Mouse (Mus musculus) embryonic facial prominence, embryonic 10.5 days (tissue): ENCODE measurements at regions not wholly inside any gene's neighbourhood (a gene's known extent, or its start where the extent isn't known, plus 50 kb on each side); places are given as distances from the start of the nearest gene placed in this dataset.

Experiments used
- DNase-seq: peaks from one replicate; pipeline ENCODE4 v3.0.0-alpha.2; 2017; ENCODE audit warnings: low spot score
- H3K27ac ChIP-seq: fragments of 300-500 bp; sonication (generic); replicated peaks from 2 replicates; pipeline ENCODE4 v1.5.1; 2016; ENCODE audit warnings: mild to moderate bottlenecking
- H3K27me3 ChIP-seq: fragments of 300-500 bp; sonication (generic); replicated peaks from 2 replicates; pipeline ENCODE4 v1.6.1; 2016; ENCODE audit warnings: low read depth, mild to moderate bottlenecking; ENCODE audit not compliant: poor library complexity, severe bottlenecking
- H3K36me3 ChIP-seq: fragments of 300-500 bp; sonication (generic); replicated peaks from 2 replicates; pipeline ENCODE4 v1.6.1; 2016; ENCODE audit warnings: mild to moderate bottlenecking, moderate library complexity
- H3K4me1 ChIP-seq: fragments of 300-500 bp; sonication (generic); 2 replicates; pipeline ENCODE4 v1.6.1; 2016
- H3K4me3 ChIP-seq: fragments of 300-500 bp; sonication (generic); 2 replicates; pipeline ENCODE4 v1.5.1; 2016; ENCODE audit warnings: mild to moderate bottlenecking, moderate library complexity
- H3K9me3 ChIP-seq: fragments of 300-500 bp; sonication (generic); 2 replicates; pipeline ENCODE4 v1.6.1; 2016; ENCODE audit warnings: mild to moderate bottlenecking
- WGBS: fragments of 180-500 bp; shearing (Covaris S2); methylation state at CpG from one replicate; pipeline ENCODE4 v1.1.7; 2016; 5-methylcytosine and 5-hydroxymethylcytosine counted together

DNA sequence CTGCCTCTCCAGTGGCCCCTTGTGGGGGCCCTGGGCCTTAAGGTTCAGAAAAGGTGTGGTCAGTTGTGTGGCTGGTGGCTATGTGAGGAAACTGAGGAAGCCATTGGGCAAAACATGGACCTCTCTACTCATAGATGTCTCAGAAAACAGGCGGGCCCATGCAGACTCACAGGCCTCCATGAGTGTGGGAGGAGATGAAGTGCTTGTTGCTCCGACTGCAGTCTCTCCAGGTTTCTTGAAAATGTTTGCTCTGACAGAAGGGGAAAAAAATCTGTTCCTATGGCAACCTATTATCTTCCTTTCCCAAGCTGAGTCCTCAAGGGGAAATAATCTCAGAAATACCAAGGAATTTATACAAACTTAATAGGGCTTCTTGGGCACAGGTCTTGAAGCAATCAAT is 95.3 kb upstream of the Ywhaq start:
- H3K27me3 ChIP-seq = no peaks in the 10 kb centered on the region
- WGBS = 85% methylated on average over 2 of the region's 2 CpGs
- H3K27ac ChIP-seq = no peak overlapping the region
- no peaks in the 10 kb centered on the region; the same call in 1 of the 2 replicates for H3K4me1 ChIP-seq
- H3K4me3 ChIP-seq = no peak overlapping the region
- H3K9me3 ChIP-seq = peaks cover 12% of the 10 kb centered on the region
- H3K36me3 ChIP-seq = no peaks in the 10 kb centered on the region
- DNase-seq = no peak

DNA sequence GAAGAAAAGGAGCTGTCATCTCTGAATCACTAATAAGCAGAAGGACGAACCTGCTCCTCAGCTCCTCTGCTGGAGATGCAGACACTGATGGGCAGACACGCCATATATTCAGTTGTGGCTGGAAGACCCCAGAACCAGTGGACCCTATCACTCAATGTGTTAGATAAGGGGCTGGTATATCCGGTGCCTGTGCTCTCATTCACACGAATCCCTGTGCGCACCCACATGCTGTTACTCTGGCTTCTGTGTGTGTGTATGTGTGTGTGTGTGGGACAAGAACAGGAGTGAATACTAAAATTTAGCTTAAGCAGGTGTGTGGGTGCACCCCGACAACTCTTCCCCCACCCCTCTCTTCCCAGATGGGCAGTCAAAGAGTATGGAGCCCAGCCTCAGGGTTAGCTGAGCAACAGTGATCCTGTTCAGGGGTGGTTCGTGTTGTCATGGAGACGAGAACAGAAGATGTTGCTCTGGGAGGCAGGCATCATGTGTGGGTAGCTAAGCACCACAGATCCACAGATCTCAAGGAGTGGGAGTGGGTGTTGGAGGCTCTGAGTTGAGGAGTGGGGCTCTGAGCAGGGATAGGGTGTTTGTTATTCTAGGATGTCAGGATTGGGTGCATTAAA is 93.7 kb upstream of the Ywhaq start:
- no peak for DNase-seq
- Histone ChIP-seq H3K9me3 (peaks cover 3% of the 10 kb centered on the region; the same call in 1 of the 2 replicates), H3K4me1 (no peaks in the 10 kb centered on the region; the same call in 1 of the 2 replicates), H3K4me3 (no peak overlapping the region), H3K27me3 (no peaks in the 10 kb centered on the region), H3K27ac (no peak overlapping the region), H3K36me3 (no peaks in the 10 kb centered on the region)
- 81% methylated on average over 8 of the region's 8 CpGs for WGBS

DNA sequence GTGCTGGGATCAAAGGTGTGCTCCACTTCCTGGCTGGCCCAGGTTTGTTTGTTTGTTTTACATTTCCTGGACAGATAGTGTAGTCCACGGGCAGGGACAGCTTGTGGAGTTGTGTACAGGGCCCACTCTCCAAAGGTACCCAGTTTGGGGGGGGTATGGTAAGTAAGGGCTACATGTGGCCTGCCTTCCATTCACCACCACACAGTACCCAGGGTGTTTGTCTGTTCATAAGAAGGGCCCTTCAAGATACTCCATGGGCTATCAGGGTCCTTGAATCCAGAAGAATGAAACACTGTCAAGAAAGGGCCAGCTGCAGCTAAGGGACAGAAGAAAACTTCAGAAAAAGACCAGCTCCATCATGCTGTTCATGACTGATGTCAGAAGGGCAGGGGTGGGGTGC is 89.6 kb upstream of the Ywhaq start:
- Histone ChIP-seq H3K36me3 (no peaks in the 10 kb centered on the region), H3K9me3 (no peaks in the 10 kb centered on the region), H3K27ac (no peak overlapping the region), H3K27me3 (no peaks in the 10 kb centered on the region), H3K4me3 (no peak overlapping the region), H3K4me1 (no peaks in the 10 kb centered on the region; the same call in 1 of the 2 replicates)
- no peak for DNase-seq
- whole genome bisulfite sequencing = 57% methylated on average over 1 of the region's 1 CpGs

DNA sequence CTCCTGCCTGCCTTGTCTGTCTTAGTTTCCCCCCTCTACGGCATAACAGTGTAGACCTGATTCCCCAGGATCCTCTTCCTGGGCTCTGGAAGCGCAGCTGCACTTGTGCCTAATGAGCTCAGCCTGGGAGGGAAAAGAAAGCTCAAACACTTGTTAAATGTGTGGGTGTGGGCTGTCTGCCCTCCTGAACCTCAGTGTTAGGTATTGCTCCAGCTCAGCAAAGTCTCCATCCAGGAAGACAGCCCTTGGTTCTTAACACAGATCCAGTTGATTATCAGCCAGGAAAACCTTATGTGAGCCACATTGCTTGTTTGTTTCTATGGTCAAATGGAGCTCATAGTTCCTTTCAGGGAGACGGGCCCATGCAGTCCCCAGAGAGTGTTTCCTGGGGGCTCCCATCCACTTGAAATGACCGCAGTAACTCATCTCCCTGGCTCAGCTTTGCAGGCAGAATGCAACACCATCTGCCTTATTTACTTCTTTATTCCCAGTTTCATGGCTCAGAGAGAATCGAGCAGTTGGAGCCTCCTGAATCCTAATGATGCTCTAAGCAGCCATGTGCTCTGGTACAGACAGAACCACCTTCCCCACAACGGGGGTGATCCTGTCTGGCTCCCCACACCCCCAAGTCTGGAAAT is 88.4 kb upstream of the Ywhaq start:
- H3K27me3 ChIP-seq = no peaks in the 10 kb centered on the region
- WGBS = 80% methylated on average over 6 of the region's 6 CpGs
- no peaks in the 10 kb centered on the region; the same call in 1 of the 2 replicates for H3K4me1 ChIP-seq
- H3K9me3 ChIP-seq = 0 out of 2 replicates have a peak, but pooled peaks cover 6% of the 10 kb centered on the region
- H3K27ac ChIP-seq = no peak overlapping the region
- DNase-seq = no peak
- H3K36me3 ChIP-seq = no peaks in the 10 kb centered on the region
- H3K4me3 ChIP-seq = no peak overlapping the region

DNA sequence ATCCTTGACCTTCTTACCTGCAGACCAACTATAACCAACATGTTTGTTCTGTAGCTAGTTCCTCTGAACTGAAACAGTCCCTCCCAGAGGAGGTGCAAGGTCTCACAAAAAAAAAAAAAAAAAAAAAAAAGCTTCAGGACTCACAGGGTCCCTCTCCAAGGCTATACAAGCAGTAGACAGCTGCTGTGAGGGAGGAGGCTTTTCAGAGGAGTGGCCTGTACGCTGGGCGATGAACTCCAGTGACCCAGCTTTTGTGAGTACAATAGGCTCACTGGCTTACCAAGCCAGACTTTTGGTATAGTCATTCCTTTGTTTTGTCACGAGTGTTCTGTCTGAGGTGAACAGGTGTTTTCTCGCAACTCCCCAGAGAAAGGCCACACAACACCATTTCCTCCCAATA is 85.8 kb upstream of the Ywhaq start:
- Histone ChIP-seq H3K27ac (no peak overlapping the region), H3K36me3 (no peaks in the 10 kb centered on the region), H3K4me3 (no peak overlapping the region), H3K4me1 (no peaks in the 10 kb centered on the region), H3K9me3 (0 out of 2 replicates have a peak, but pooled peaks cover 6% of the 10 kb centered on the region), H3K27me3 (no peaks in the 10 kb centered on the region)
- WGBS = 75% methylated on average over 4 of the region's 4 CpGs
- DNase-seq = no peak

DNA sequence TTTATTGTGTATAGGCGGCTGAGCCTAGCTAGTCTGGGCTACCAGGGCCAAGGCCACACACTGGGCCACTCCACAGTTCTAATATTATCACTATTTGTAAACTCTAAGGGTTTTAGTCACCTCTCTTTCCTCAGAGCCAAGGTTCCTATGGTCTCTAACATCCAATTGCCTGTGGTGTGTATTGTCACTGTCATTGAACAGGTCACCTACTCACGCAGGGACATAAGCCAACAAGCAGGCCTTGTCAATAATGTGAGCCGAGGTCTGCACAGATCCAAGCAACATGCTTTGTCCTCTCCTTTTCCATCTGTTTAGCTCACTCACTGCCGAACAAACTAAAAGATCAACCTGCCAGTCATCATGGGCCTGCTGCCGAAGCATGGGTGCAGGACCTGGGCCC is 79.5 kb upstream of the Ywhaq start:
- Histone ChIP-seq H3K4me1 (peaks cover 4% of the 10 kb centered on the region), H3K4me3 (no peak overlapping the region), H3K27ac (no peak overlapping the region), H3K36me3 (no peaks in the 10 kb centered on the region), H3K27me3 (no peaks in the 10 kb centered on the region), H3K9me3 (peaks cover 9% of the 10 kb centered on the region; the same call in 1 of the 2 replicates)
- 79% methylated on average over 5 of the region's 5 CpGs for WGBS
- no peak for DNase-seq

DNA sequence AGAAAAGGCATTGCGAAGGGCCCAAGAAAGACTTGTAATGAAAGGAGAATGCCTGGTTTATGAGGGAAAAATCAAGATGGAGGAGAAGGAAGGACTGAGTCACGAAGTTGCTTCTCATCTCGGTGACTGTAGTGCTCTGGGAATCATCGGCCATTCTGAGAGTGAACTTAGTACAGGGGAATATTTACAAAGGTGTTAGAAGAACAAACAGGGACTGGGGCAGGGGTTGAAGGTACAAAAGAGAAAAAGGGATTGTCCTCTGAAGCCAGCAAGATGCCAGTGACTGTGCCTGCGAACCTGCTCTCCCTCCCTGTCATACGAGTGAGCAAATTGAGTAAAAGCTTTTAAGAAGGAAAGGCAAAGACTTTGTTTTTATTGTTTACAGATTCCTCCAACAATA is 78.1 kb upstream of the Ywhaq start:
- Histone ChIP-seq H3K27ac (no peak overlapping the region), H3K9me3 (peaks cover 3% of the 10 kb centered on the region; the same call in 1 of the 2 replicates), H3K36me3 (no peaks in the 10 kb centered on the region), H3K27me3 (no peaks in the 10 kb centered on the region), H3K4me1 (peaks cover 4% of the 10 kb centered on the region), H3K4me3 (no peak overlapping the region)
- WGBS = 90% methylated on average over 6 of the region's 6 CpGs
- DNase-seq = no peak

DNA sequence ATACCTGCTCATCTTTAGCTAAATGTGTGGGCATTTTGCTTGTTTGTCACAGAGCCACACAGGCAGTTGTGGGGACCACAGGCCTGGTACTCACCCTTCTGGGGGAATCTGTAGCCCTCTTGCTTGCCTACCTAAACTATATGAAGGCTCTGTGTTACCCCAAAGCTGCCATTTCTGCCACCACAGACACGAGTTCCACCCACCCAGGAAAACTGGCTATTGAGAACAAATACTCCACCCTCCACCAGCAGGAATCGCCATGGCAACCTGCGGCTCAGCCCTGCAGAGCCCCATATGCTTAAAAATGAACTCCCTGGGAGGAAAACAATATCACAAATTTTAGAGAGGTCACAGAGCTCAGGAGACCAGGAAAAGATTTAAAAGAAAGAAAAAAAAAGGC is 76.0 kb upstream of the Ywhaq start:
- H3K27me3 ChIP-seq = no peaks in the 10 kb centered on the region
- no peak overlapping the region for H3K27ac ChIP-seq
- no peak for DNase-seq
- H3K36me3 ChIP-seq = no peaks in the 10 kb centered on the region
- no peak overlapping the region for H3K4me3 ChIP-seq
- 60% methylated on average over 3 of the region's 3 CpGs for WGBS
- H3K9me3 ChIP-seq = peaks cover 3% of the 10 kb centered on the region; the same call in 1 of the 2 replicates
- peaks cover 5% of the 10 kb centered on the region for H3K4me1 ChIP-seq

DNA sequence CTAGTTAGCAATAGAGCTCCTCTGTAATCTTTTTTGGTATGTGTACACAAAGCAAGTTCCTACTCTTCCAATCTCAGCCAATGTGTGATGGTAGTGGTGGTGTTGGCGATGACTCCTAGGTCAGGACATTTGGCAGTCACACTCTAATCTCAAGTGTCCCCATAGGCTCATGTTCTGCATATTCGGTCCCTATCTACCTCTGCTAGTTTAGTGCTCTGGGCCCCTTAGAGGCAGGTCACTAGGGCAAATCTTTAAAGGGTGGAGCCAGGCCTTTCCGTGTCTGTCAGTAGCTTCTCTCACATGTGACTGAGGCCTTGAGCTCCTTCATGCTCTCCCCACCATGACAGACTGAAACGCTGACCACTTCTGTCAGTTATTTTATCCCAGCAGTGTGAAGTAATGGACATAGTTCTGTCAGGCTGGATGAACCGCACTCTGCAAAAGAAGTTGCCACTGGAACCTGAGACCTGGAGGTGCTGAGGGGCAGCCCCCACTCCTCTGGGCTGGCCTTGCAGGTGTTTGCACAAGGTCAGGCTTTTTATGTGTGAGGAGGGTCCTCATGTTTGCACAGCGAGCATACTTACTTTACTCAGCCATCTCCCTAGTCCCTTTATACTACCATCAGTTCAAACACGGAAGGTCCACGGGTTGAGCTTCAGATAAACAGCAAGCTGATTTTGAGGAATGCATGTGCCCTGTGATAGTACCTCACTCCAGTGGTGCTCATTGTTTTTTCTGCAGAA is 75.3 kb upstream of the Ywhaq start:
- WGBS = 81% methylated on average over 8 of the region's 8 CpGs
- no peaks in the 10 kb centered on the region for H3K27me3 ChIP-seq

DNA sequence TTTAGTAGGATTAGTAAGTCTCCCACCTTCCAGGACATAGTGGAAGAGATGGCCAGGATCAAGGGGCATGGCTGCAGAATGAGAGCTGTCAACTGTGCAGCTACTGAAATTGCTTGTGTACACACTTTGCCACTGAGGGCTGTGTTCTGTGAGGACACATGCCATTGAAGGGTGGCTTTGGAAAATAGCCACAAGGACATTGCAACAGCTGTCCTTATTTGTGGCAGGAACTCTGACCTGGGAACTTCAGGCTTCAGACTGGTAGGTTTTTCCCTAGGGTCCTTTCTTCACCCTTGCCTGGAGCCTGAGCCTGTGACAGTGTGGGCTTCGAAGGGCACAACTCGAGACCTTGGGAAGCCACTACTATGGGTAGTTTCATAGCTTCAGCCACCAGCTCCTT is 64.2 kb upstream of the Ywhaq start:
- DNase-seq = no peak
- 81% methylated on average over 2 of the region's 2 CpGs for WGBS
- Histone ChIP-seq H3K27ac (no peak overlapping the region), H3K4me3 (no peak overlapping the region), H3K36me3 (no peaks in the 10 kb centered on the region), H3K4me1 (no peaks in the 10 kb centered on the region), H3K9me3 (no peaks in the 10 kb centered on the region), H3K27me3 (no peaks in the 10 kb centered on the region)

More for the DNA sequence above, 75.3 kb upstream of the Ywhaq start:
- Histone ChIP-seq H3K4me1 (peaks cover 8% of the 10 kb centered on the region), H3K4me3 (no peak overlapping the region), H3K27ac (no peak overlapping the region), H3K36me3 (no peaks in the 10 kb centered on the region), H3K9me3 (peaks cover 3% of the 10 kb centered on the region; the same call in 1 of the 2 replicates)
- DNase-seq = no peak

DNA sequence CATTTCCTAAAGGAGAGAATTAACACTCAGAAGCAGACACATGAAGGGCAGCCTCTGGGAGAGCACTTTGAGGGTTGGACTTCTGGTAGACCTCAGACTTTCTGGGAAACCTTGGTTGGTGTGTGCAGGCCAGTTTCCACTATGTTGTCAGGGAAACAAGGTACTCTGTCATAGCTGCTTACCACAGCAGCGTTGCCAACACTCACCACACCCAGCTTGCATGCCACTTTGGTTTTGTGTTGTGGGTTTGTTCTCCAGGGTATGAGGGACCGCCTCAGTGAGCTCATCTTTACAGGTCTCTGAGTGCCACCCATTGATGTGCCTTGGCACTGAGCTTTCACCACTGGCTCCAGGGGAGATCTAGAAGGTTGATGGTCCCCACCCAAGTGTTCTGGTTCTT is 62.8 kb upstream of the Ywhaq start:
- H3K36me3 ChIP-seq = no peaks in the 10 kb centered on the region
- H3K27ac ChIP-seq = no peak overlapping the region
- H3K4me1 ChIP-seq = no peaks in the 10 kb centered on the region
- no peaks in the 10 kb centered on the region for H3K27me3 ChIP-seq
- 81% methylated on average over 2 of the region's 2 CpGs for WGBS
- H3K9me3 ChIP-seq = no peaks in the 10 kb centered on the region
- no peak overlapping the region for H3K4me3 ChIP-seq
- DNase-seq = no peak

DNA sequence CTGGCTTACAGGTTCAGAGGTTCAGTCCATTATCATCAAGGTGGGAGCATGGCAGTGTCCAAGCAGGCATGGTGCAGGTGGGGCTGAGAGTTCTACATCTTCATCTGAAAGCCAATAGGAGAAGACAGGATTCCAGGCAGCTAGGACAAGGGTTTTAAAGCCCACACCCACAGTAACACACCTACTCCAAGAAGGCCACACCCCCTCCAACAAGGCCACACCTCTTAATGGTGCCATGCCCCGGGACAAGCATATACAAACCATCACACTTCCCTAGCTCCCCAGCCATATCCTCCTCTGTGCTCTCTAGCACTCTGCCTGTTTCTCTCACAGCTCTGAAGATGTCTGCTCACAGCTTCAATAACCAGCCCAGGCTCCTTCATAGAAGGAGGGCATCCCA is 61.8 kb upstream of the Ywhaq start:
- DNase-seq = no peak
- Histone ChIP-seq H3K36me3 (no peaks in the 10 kb centered on the region), H3K27ac (no peak overlapping the region), H3K27me3 (no peaks in the 10 kb centered on the region), H3K9me3 (no peaks in the 10 kb centered on the region), H3K4me1 (no peaks in the 10 kb centered on the region), H3K4me3 (no peak overlapping the region)
- WGBS = 85% methylated on average over 1 of the region's 1 CpGs

DNA sequence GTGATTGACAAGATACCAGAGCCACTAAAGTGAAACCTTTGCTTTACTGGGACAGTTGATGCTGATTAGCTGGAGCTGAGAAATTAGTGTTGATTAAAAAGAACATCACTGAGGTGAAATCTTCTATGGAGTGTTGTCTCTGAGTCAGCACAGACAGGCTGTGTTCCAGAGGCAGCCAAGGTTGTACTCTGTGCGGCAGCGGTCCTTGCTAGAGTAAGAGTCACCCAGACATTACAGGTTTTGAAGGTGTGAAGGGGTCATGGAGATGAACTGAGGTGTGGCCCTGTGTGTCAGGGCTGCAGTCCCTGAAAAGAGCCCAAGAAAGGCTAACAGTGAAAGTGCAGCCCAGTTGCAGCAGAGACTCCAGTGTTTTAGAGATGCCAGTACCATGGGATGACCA is 59.1 kb upstream of the Ywhaq start:
- H3K27me3 ChIP-seq = no peaks in the 10 kb centered on the region
- no peak overlapping the region for H3K4me3 ChIP-seq
- H3K27ac ChIP-seq = no peak overlapping the region
- no peaks in the 10 kb centered on the region for H3K4me1 ChIP-seq
- WGBS = 95% methylated on average over 2 of the region's 2 CpGs
- H3K36me3 ChIP-seq = no peaks in the 10 kb centered on the region
- no peaks in the 10 kb centered on the region for H3K9me3 ChIP-seq
- no peak for DNase-seq
